Mouse (Mus musculus): ENCODE measurements at regions not wholly inside any gene's neighbourhood (a gene's known extent, or its start where the extent isn't known, plus 50 kb on each side); places are given as distances from the start of the nearest gene placed in this dataset.

DNA sequence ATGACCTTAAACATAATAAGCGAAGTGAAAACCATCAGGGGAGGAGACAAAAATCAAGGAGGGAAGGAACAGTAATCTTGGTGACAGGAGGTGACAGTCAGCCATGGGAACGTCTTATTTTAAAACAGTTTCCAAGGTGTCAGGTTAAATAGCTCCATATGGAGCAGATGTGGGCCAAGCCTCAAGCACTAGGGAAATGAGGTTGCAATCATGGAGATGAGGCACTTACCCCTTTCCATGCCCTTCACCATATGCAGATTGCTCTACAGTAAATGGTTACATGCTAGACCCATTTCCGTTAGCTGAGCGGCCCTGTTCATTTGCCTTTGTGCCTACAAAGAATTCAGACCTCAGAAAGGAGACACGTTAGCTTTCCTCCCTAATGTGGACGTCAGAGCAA, 204.8 kb upstream of the Gm6793 start:
- DNase-seq (ENCODE audit: extremely low spot score in 1 of 2, low spot score in 1 of 2): no peak

DNA sequence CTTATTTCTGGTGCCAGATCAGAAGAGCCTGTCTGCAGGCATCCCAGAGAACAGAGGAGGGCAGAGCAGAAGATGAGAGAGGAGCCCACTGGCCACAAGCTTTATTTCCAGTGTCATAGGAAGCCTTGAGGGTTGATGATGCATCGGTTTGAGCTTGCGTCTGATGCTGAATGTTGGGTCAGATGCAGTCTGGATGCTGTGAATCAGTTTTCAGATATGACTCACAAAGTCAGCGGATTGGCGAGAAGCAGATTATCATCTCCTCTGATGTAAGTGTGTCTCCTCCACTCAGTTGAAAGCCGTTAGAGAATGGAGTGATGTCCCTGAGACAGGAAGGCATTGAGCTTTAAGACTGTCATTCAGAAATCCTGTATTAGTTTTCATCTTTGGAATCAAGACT, 197.3 kb upstream of the Gm6793 start:
- DNase-seq (ENCODE audit: extremely low spot score in 1 of 2, low spot score in 1 of 2): no peak

DNA sequence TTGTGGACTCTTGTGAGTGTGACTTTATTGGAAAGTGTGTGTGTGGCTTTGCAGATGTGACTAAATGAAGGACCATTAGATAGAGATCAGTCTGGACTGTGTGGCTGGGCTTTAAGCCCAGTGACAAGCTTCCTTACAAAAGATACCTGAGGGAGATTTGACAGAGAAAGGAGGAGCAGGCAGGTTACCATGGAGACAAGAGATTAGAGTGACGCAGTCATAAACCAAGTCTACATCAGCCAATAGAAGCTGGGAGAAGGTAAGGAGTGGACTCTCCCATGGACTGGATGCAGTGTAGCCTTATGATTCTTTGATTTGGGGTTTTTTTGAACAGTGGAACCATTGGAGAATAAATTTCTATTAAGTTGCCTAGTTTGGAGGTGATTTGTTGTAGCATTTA, 181.6 kb upstream of the Gm6793 start:
- DNase-seq (ENCODE audit: extremely low spot score in 1 of 2, low spot score in 1 of 2): no peak

DNA sequence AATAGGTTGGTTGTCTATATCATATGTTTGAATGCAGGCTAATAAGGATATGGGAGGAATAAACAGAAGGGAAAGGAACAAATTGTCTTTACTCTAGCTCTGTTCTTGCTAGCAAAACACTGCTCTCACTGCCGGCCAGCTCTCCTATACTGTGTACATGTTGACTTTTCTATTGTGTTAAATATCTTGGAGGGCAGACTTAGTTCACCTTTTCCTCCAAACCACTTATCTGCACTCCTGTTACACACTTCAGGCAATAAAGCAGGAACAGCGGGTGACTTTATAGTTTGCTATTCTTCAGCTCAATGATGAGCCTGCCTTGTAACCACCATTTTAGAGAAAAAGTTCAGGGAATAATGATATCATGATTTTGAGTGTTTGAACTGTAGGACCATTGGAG, 181.0 kb upstream of the Gm6793 start:
- DNase-seq (ENCODE audit: extremely low spot score in 1 of 2, low spot score in 1 of 2): no peak

DNA sequence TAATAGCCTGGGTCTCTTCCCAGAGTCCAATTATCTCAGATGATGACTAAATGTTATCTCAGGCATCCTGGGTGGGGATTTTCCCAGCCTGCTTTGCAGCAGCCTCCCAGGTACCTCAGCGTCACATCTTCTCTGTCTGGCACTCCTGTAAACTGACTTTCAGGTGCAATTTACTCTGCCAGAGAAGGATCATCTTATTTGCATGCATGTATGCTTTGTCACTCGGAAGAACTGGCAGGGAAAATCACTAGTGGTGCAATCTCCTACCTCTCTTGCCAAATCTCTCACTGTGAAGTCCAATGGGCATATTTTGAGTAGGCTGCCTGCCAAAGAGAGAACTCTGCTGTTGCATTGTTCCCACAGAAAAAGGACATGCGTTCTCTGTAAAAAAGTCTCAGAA, 177.0 kb upstream of the Gm6793 start:
- peak in 1 of 2 experiments; percentile 11 for DNase-seq (ENCODE audit: extremely low spot score in 1 of 2, low spot score in 1 of 2)

DNA sequence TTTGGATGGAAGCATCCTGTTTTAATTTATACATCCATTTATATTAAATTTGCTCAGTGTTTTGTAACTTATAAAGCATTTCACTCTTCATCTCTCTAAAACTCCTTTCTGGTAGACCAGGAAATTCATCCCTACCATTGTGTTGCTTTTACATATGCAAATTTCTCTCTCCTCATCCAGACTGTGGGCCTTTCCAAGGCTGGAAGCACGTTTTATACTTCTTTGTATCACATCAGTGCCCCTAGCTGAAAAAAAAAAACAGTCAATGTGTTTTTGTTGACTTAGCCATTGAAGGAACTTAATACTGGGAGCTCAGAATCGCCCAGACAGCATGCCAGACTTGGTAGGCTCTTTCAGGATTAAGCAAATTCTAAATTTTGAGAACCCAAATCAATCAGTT, 174.9 kb upstream of the Gm6793 start:
- DNase-seq (ENCODE audit: extremely low spot score in 1 of 2, low spot score in 1 of 2): no peak

DNA sequence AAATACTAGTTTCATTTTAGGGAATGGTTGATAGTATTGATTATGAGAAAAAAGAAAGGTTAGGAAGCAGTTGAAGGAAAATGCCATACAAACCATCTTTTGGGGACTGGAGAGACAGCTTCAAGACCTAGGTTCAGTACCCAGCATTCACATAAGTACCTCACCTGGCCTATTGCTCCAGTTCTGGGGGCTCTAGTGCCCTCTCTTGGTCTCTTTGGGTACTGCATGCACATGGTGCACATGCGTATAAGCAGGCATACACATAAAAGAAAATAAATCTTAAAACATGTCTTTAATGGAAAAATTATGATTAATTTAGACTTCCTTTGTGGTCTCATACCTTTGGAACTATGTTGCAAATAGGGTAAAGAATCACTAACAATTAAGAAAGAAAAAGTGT, 155.3 kb upstream of the Gm6793 start:
- DNase-seq (ENCODE audit: extremely low spot score in 1 of 2, low spot score in 1 of 2): no peak

DNA sequence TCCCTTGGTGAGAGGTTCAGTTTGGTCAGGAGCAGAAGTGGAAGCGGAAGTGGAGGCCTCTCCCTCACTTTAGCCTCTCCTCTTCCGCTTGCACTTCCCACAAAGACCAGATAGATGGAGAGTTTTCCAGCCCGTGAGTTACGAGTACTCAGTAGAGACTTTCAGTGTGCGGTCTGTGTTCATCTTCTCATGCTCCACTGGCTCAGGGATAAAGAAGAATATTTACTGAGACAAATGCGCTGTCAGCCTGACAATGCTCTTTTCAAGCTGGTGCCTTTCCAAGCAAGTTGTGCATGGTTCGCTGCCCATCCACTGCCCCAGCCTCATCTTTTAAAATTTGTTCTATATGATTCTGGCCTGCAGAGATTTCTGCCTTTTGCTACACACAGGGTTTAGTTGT, 141.8 kb upstream of the Gm6793 start:
- DNase-seq (ENCODE audit: extremely low spot score in 1 of 2, low spot score in 1 of 2): no peak

DNA sequence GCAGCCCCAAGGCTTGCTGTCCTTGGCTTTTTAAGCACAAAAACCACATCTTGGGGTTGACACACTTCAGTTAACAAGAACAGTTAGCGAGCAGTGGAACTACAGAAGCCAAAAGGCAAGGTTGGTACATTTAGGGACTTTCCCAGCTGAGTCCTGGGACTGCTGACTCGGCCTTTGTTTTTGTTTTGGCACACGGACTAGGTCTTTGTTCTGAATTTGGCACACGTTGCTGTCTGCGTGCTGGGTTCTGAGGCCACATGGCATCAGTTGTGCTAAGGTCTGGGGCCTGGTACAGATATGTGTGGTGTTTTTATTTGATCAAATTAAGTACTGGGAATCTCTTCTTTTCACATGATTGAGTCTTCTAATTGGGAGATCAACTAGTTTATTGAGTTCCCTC, 124.1 kb upstream of the Gm6793 start:
- no peak for DNase-seq (ENCODE audit: extremely low spot score in 1 of 2, low spot score in 1 of 2)

DNA sequence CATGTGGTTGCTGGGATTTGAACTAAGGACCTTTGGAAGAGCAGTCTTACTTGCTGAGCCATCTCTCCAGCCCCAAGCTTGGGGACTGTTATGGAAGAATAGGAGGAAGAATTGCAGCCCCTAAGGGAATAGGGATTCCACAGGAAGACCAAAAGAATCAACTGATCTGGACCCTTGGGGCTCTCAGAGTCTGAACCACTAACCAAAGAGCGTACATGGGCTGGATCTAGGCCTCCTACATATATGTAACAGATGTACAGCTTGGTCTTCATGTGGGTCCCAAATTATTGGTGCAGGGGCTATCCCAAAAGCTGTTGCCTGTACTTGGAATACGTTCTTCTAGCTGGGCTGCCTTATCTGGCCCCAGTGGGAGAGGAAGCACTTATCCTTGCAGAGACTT, 115.4 kb upstream of the Gm6793 start:
- no peak for DNase-seq (ENCODE audit: extremely low spot score in 1 of 2, low spot score in 1 of 2)

DNA sequence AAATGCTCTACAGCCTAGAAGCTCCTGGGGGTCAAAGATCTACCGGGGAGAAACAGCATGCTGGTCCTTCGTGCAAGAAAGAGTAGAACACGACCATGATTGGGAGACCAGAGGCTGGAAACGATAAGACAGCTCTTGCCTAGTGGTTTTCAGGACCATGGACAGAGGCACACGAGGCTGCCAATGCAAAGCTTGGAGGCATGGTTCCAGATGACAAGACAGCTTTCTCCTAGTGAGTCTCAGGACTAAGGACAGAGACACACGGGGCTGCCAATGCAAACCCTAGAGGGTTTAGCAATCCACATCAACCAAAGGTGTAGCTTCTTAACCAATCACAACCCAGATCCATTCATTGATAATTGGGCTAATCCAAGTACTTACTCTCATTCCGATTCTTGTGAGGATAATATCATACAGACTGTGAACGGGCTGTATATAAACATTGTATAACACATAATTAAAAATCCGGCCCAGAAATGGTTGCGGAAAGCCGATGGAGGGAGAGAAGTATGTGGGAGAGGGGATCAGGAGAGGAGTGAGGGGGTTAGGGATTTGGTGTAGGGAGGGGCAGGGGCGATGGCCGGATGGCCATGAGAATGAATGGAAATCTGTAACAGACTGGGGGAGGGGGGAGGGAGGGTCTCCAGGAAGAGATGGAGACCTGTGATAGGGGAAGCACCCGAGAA, 114.1 kb upstream of the Gm6793 start:
- DNase-seq (ENCODE audit: extremely low spot score in 1 of 2, low spot score in 1 of 2): peak in 1 of 2 experiments; percentile 20

DNA sequence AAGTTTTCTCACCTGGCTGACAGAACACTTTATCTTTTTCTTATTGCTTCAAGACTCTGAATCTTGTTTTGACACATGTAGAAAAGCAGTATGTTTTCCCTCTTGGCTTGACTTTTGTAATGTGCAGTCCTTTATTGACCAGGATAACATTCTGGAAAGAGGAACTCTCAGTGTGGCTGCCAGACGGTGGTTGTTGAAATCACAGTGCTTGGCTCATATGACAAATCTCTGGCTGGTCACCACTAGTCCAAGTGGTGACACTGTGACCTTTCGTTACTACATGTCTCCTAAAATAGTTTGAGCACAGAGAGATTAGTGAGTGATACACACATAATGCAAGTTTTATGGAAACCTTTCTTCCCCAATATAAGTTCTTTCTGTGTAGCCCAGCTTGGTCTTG, 97.1 kb upstream of the Gm6793 start:
- DNase-seq (ENCODE audit: extremely low spot score in 1 of 2, low spot score in 1 of 2): no peak

DNA sequence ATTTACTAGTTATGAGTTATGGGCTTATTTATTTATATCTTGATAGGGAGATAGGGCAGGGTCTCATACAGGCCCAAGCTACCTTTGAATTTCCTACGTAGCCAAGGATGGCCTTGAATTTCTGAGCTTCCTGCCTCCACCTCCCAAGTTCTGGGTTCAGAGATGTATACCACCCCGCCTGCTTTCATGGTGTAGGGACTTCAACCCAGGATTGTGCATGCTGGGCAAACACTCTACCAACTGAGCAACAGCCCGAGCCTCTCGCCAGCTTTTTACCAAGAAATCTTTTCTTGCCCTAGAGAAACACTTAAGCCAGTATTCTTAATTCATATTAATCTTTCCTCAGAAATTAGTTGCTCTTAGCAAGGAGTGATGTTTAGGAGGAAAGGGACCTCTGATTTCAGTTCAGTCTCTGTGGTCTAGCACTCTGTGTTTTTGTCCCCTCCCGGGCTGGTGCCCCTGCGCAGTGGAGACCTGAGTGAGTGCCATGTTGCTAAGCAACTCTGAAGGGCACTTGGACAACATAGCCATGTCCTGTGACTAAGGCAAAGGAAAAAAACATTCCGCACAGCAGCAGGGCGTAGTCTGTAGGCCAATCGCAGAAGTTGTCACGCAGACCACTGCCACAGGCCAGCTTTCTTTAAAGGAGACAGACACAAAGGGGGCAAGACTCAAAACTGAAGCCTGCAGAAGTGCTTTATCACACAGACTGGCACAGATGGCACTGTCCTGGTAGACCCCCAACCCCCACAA, 83.2 kb upstream of the Gm6793 start:
- DNase-seq (ENCODE audit: extremely low spot score in 1 of 2, low spot score in 1 of 2): peak in 1 of 2 experiments; percentile 36

DNA sequence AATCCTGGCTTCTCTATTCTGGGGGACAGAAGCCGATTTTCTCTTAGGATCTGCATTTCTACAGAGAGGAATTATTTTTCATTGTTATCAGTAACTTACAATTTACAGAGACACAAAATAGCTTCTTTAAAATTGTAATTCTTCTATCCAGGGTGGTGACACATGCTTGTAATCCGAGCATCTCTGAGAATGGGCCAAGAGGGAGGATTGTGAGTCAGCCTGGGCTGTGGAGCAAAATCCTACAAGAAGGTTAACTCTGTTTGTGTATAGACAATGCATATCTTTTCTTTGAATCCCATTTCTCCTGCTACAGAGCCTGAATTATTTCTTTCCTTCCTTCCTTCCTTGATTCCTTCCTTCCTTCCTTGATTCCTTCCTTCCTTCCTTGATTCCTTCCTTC, 80.0 kb upstream of the Gm6793 start:
- DNase-seq (ENCODE audit: extremely low spot score in 1 of 2, low spot score in 1 of 2): no peak

DNA sequence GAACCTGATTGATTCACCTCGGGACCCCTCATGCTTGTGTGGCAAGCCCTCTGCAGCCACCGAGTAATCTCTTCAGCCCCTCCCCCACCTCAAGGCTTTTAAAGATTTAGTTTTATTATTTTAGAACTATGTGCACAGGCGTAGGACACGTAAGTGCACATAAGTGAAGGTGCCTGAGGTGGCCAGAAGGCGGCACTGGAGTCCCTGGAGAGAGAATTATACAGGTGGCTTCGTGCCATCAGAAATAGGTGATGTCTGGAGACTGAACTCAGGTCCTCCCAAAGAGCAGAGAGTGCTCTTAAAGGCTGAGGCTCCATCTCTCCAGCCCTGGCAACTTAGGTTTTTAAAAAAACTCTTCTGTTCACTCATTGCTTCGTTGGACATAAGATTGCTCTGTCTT, 78.7 kb upstream of the Gm6793 start:
- DNase-seq (ENCODE audit: extremely low spot score in 1 of 2, low spot score in 1 of 2): no peak

DNA sequence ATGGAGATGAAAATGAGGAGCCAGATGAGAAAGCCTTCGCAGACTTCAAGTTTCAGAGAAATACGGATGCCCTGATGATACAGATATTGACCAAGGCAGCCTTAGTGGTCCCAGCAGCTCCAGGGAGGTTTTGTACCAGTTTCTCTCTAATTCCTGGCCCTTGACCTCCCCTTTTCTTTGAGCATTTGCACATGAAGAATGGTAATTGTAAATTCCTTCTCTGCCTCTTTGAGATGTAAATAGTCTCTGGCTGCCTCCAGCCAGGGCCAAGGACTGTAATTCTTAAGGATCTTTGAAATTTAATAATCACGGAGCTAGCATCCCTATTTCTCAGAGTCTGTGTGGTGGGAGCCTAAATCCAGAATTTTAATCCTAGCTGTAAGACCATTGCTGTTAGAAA, 78.0 kb upstream of the Gm6793 start:
- no peak for DNase-seq (ENCODE audit: extremely low spot score in 1 of 2, low spot score in 1 of 2)

DNA sequence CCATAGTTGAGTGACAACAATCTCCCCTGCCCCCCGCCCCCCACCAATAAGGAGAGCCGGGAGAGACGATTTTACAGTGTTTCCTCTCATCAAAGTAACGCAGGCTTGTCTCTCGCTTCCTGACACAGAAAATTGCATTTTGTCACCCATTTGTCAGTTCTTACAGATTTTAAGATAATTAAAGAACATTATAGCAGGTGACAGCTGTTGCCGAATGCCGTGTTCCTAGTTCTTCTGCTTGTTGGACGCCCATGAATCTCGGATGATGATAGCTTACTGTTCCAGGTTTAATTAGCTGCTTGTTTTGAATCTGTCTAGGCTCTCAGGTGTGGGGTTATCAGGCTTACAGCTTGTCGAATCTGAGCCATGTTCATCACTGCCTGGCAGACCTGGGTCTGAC, 63.8 kb upstream of the Gm6793 start:
- no peak for DNase-seq (ENCODE audit: extremely low spot score in 1 of 2, low spot score in 1 of 2)

DNA sequence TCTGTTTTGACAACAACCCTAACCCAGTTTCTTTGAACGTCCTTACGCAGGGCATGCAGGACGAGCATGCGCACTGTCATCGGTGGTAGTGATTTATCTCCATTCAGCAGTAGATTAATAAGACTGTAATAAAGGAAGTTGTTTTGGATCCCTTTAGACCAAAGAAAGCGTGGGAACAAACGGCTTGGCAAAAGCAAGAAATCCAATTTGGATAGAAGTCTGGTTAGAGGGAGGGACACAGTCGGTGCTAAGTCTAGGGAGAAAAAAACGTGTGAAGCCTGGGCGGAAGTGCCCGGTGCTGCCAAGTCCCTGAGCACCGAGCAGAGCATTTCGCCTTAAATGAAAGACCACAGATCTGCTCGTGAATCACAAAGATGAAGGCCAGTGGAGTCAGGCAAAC, 57.4 kb upstream of the Gm6793 start:
- no peak for DNase-seq (ENCODE audit: extremely low spot score in 1 of 2, low spot score in 1 of 2)

DNA sequence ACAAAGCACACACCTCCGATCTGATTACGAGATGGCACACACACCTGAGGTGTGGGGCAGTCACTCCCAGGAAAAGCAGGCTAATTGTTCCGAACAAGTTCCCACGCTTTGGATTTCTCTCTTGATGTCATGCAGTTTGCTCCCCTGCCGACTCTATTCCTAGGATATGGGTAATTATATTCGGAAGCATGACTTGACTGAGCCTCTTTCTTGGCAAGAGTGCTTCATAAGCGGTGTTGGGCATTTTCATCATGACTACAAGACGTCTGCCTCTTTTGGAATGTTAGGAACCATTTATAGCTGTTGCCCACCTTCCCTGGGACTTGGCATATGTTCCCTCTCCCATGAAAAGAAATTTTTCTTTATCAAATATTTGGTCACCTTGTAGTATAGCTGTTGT, 55.4 kb upstream of the Gm6793 start:
- DNase-seq (ENCODE audit: extremely low spot score in 1 of 2, low spot score in 1 of 2): no peak
